Mouse (Mus musculus): ENCODE results near the gene Cyth3. TPM values are rescaled to one million over a fixed set of nuclear protein-coding genes. Genes with fewer than 3 reads are reported as not detected.

Gene Cyth3
- polyA plus RNA-seq, 1 experiment from 2014 or later, result 49.6 TPM

- H3K27me3 ChIP-seq (ENCODE audit: control insufficient read depth, insufficient read depth, low read length), result no peaks in the 10 kb centered on the region
- no peak overlapping the region for H3K4me2 ChIP-seq (ENCODE audit: low read depth, severe bottlenecking)
- ATAC-seq (ENCODE audit: insufficient number of reproducible peaks, low FRiP score, low TSS enrichment, low read depth) (no peak), DNase-seq (ENCODE audit: low spot score) (no peak)
- H3K4me1 ChIP-seq (ENCODE audit: control insufficient read depth, insufficient read depth, low read length), result peaks cover 53% of the 10 kb centered on the region
- no peak overlapping the region for H3K9ac ChIP-seq (ENCODE audit: low read length)
- WGBS, result 68% methylated on average over 4 of the region's 4 CpGs
- peaks cover 4% of the 10 kb centered on the region; the same call in 1 of the 2 replicates for H3K9me3 ChIP-seq (ENCODE audit: control insufficient read depth, low read length)
- H3K36me3 ChIP-seq (ENCODE audit: control insufficient read depth, insufficient read depth, low read length), result 0 out of 2 replicates have a peak, but pooled peaks cover 3% of the 10 kb centered on the region
- H3K27ac ChIP-seq (replicated peaks; ENCODE audit: low read depth, low read length), result peak overlapping the region; percentile 16; the same call in 1 of the 2 replicates
- H3K4me3 ChIP-seq (ENCODE audit: low read depth, low read length), result no peak overlapping the region
These were observed 11.6 kb downstream of the Cyth3 start for GRCm38 (mm10) chr5:143633877-143634276.

GRCm38 (mm10) chr5:143634550-143635112, 12.4 kb downstream of the Cyth3 start:
- 0 out of 2 replicates have a peak, but pooled peaks cover under 1% of the 10 kb centered on the region for H3K36me3 ChIP-seq (ENCODE audit: control insufficient read depth, insufficient read depth, low read length)
- H3K4me2 ChIP-seq (ENCODE audit: low read depth, severe bottlenecking), result no peak overlapping the region
- H3K27ac ChIP-seq (replicated peaks; ENCODE audit: low read depth, low read length), result no peak overlapping the region
- 60% methylated on average over 12 of the region's 12 CpGs for WGBS
- H3K4me3 ChIP-seq (ENCODE audit: low read depth, low read length), result no peak overlapping the region
- no peak overlapping the region for H3K9ac ChIP-seq (ENCODE audit: low read length)
- peaks cover 4% of the 10 kb centered on the region; the same call in 1 of the 2 replicates for H3K9me3 ChIP-seq (ENCODE audit: control insufficient read depth, low read length)
- DNase-seq (ENCODE audit: low spot score) (no peak), ATAC-seq (ENCODE audit: insufficient number of reproducible peaks, low FRiP score, low TSS enrichment, low read depth) (no peak)
- peaks cover 57% of the 10 kb centered on the region for H3K4me1 ChIP-seq (ENCODE audit: control insufficient read depth, insufficient read depth, low read length)
- H3K27me3 ChIP-seq (ENCODE audit: control insufficient read depth, insufficient read depth, low read length), result no peaks in the 10 kb centered on the region

GRCm38 (mm10) chr5:143635358-143635757, 13.1 kb downstream of the Cyth3 start:
- Histone ChIP-seq H3K4me1 (ENCODE audit: control insufficient read depth, insufficient read depth, low read length) (peaks cover 64% of the 10 kb centered on the region), H3K27ac (replicated peaks; ENCODE audit: low read depth, low read length) (0 out of 2 replicates have a peak overlapping the region, but pooled peaks have one; percentile 16), H3K4me3 (ENCODE audit: low read depth, low read length) (no peak overlapping the region), H3K9ac (ENCODE audit: low read length) (peak overlapping the region; percentile 19; the same call in 1 of the 2 replicates), H3K27me3 (ENCODE audit: control insufficient read depth, insufficient read depth, low read length) (no peaks in the 10 kb centered on the region), H3K9me3 (ENCODE audit: control insufficient read depth, low read length) (peaks cover 1% of the 10 kb centered on the region; the same call in 1 of the 2 replicates), H3K4me2 (ENCODE audit: low read depth, severe bottlenecking) (no peak overlapping the region), H3K36me3 (ENCODE audit: control insufficient read depth, insufficient read depth, low read length) (no peaks in the 10 kb centered on the region)
- ATAC-seq (ENCODE audit: insufficient number of reproducible peaks, low FRiP score, low TSS enrichment, low read depth), result no peak
- WGBS, result 62% methylated on average over 11 of the region's 11 CpGs
- DNase-seq (ENCODE audit: low spot score), result no peak

- H3K4me1 ChIP-seq (ENCODE audit: control insufficient read depth, insufficient read depth, low read length), result peaks cover 71% of the 10 kb centered on the region
- DNase-seq (ENCODE audit: low spot score) (no peak), ATAC-seq (ENCODE audit: insufficient number of reproducible peaks, low FRiP score, low TSS enrichment, low read depth) (no peak)
- no peaks in the 10 kb centered on the region for H3K27me3 ChIP-seq (ENCODE audit: control insufficient read depth, insufficient read depth, low read length)
- H3K36me3 ChIP-seq (ENCODE audit: control insufficient read depth, insufficient read depth, low read length), result no peaks in the 10 kb centered on the region
- H3K4me2 ChIP-seq (ENCODE audit: low read depth, severe bottlenecking), result no peak overlapping the region
- no peak overlapping the region for H3K27ac ChIP-seq (replicated peaks; ENCODE audit: low read depth, low read length)
- H3K4me3 ChIP-seq (ENCODE audit: low read depth, low read length), result no peak overlapping the region
- H3K9me3 ChIP-seq (ENCODE audit: control insufficient read depth, low read length), result no peaks in the 10 kb centered on the region
- no peak overlapping the region for H3K9ac ChIP-seq (ENCODE audit: low read length)
- WGBS, result 90% methylated on average over 7 of the region's 7 CpGs
These were observed 13.9 kb downstream of the Cyth3 start for GRCm38 (mm10) chr5:143636173-143636572.

GRCm38 (mm10) chr5:143637832-143638420, 15.7 kb downstream of the Cyth3 start:
- no peak for ATAC-seq (ENCODE audit: insufficient number of reproducible peaks, low FRiP score, low TSS enrichment, low read depth)
- H3K9me3 ChIP-seq (ENCODE audit: control insufficient read depth, low read length), result no peaks in the 10 kb centered on the region
- WGBS, result 50% methylated on average over 11 of the region's 11 CpGs
- no peak overlapping the region for H3K9ac ChIP-seq (ENCODE audit: low read length)
- H3K4me3 ChIP-seq (ENCODE audit: low read depth, low read length), result no peak overlapping the region
- no peak overlapping the region; the same call in 1 of the 2 replicates for H3K4me2 ChIP-seq (ENCODE audit: low read depth, severe bottlenecking)
- peaks cover 67% of the 10 kb centered on the region for H3K4me1 ChIP-seq (ENCODE audit: control insufficient read depth, insufficient read depth, low read length)
- DNase-seq (ENCODE audit: low spot score), result no peak
- H3K27ac ChIP-seq (replicated peaks; ENCODE audit: low read depth, low read length), result peak overlapping the region; percentile 66
- H3K36me3 ChIP-seq (ENCODE audit: control insufficient read depth, insufficient read depth, low read length), result no peaks in the 10 kb centered on the region
- H3K27me3 ChIP-seq (ENCODE audit: control insufficient read depth, insufficient read depth, low read length), result no peaks in the 10 kb centered on the region

GRCm38 (mm10) chr5:143638516-143639270, 16.4 kb downstream of the Cyth3 start:
- Histone ChIP-seq H3K9ac (ENCODE audit: low read length) (no peak overlapping the region; the same call in 1 of the 2 replicates), H3K36me3 (ENCODE audit: control insufficient read depth, insufficient read depth, low read length) (no peaks in the 10 kb centered on the region), H3K27ac (replicated peaks; ENCODE audit: low read depth, low read length) (peak overlapping the region; percentile 66), H3K27me3 (ENCODE audit: control insufficient read depth, insufficient read depth, low read length) (no peaks in the 10 kb centered on the region), H3K9me3 (ENCODE audit: control insufficient read depth, low read length) (no peaks in the 10 kb centered on the region), H3K4me3 (ENCODE audit: low read depth, low read length) (no peak overlapping the region), H3K4me2 (ENCODE audit: low read depth, severe bottlenecking) (peak overlapping the region; percentile 2; the same call in 1 of the 2 replicates), H3K4me1 (ENCODE audit: control insufficient read depth, insufficient read depth, low read length) (peaks cover 62% of the 10 kb centered on the region)
- DNase-seq (ENCODE audit: low spot score) (no peak), ATAC-seq (ENCODE audit: insufficient number of reproducible peaks, low FRiP score, low TSS enrichment, low read depth) (no peak)
- WGBS, result 56% methylated on average over 7 of the region's 7 CpGs

- WGBS, result 91% methylated on average over 4 of the region's 4 CpGs
- no peaks in the 10 kb centered on the region for H3K27me3 ChIP-seq (ENCODE audit: control insufficient read depth, insufficient read depth, low read length)
- H3K4me3 ChIP-seq (ENCODE audit: low read depth, low read length), result no peak overlapping the region
- no peak overlapping the region for H3K4me2 ChIP-seq (ENCODE audit: low read depth, severe bottlenecking)
- no peak for DNase-seq (ENCODE audit: low spot score)
- no peak for ATAC-seq (ENCODE audit: insufficient number of reproducible peaks, low FRiP score, low TSS enrichment, low read depth)
- H3K27ac ChIP-seq (replicated peaks; ENCODE audit: low read depth, low read length), result no peak overlapping the region
- H3K4me1 ChIP-seq (ENCODE audit: control insufficient read depth, insufficient read depth, low read length), result peaks cover 59% of the 10 kb centered on the region
- H3K9me3 ChIP-seq (ENCODE audit: control insufficient read depth, low read length), result no peaks in the 10 kb centered on the region
- no peaks in the 10 kb centered on the region for H3K36me3 ChIP-seq (ENCODE audit: control insufficient read depth, insufficient read depth, low read length)
- no peak overlapping the region for H3K9ac ChIP-seq (ENCODE audit: low read length)
These were observed 17.1 kb downstream of the Cyth3 start for GRCm38 (mm10) chr5:143639329-143639728.

GRCm38 (mm10) chr5:143639810-143640209, 17.6 kb downstream of the Cyth3 start:
- H3K9ac ChIP-seq (ENCODE audit: low read length), result no peak overlapping the region
- WGBS, result 83% methylated on average over 7 of the region's 7 CpGs
- no peak overlapping the region for H3K27ac ChIP-seq (replicated peaks; ENCODE audit: low read depth, low read length)
- no peak for ATAC-seq (ENCODE audit: insufficient number of reproducible peaks, low FRiP score, low TSS enrichment, low read depth)
- no peaks in the 10 kb centered on the region for H3K9me3 ChIP-seq (ENCODE audit: control insufficient read depth, low read length)
- H3K4me1 ChIP-seq (ENCODE audit: control insufficient read depth, insufficient read depth, low read length), result peaks cover 54% of the 10 kb centered on the region
- H3K4me3 ChIP-seq (ENCODE audit: low read depth, low read length), result no peak overlapping the region
- H3K4me2 ChIP-seq (ENCODE audit: low read depth, severe bottlenecking), result no peak overlapping the region
- no peaks in the 10 kb centered on the region for H3K27me3 ChIP-seq (ENCODE audit: control insufficient read depth, insufficient read depth, low read length)
- DNase-seq (ENCODE audit: low spot score), result no peak
- no peaks in the 10 kb centered on the region for H3K36me3 ChIP-seq (ENCODE audit: control insufficient read depth, insufficient read depth, low read length)

All from limb, embryonic 11.5 days (tissue).